Mouse (Mus musculus): ENCODE results near the gene Klf2. TPM values are rescaled to one million over a fixed set of nuclear protein-coding genes. Genes with fewer than 3 reads are reported as not detected.

Klf2 gene
- polyA plus RNA-seq, 1 experiment from 2014 or later, result 10.3 TPM

- Histone ChIP-seq H3K27me3 (replicated peaks) (no peaks in the 10 kb centered on the region), H3K36me3 (peaks cover 52% of the 10 kb centered on the region), H3K9me3 (no peaks in the 10 kb centered on the region), H3K4me1 (no peaks in the 10 kb centered on the region), H3K27ac (no peak overlapping the region), H3K4me2 (replicated peaks) (no peak overlapping the region), H3K4me3 (no peak overlapping the region), H3K9ac (no peak overlapping the region)
- 98% methylated on average over 2 of the region's 2 CpGs for WGBS
- no peak for ATAC-seq (ENCODE audit: low FRiP score, low read depth)
These were observed 29.3 kb downstream of the Klf2 start for GRCm38 (mm10) chr8:72348114-72348513.

- Histone ChIP-seq H3K4me2 (replicated peaks) (no peak overlapping the region), H3K4me1 (no peaks in the 10 kb centered on the region), H3K9ac (no peak overlapping the region), H3K27me3 (replicated peaks) (no peaks in the 10 kb centered on the region), H3K36me3 (peaks cover 53% of the 10 kb centered on the region), H3K4me3 (no peak overlapping the region), H3K27ac (no peak overlapping the region), H3K9me3 (no peaks in the 10 kb centered on the region)
- 88% methylated on average over 1 of the region's 1 CpGs for WGBS
- no peak for ATAC-seq (ENCODE audit: low FRiP score, low read depth)
These were observed 30.1 kb downstream of the Klf2 start for GRCm38 (mm10) chr8:72348956-72349355.

GRCm38 (mm10) chr8:72349838-72350237 is 31.0 kb downstream of the Klf2 start:
- H3K4me3 ChIP-seq, result no peak overlapping the region
- H3K27ac ChIP-seq, result no peak overlapping the region
- peaks cover 53% of the 10 kb centered on the region for H3K36me3 ChIP-seq
- H3K4me2 ChIP-seq (replicated peaks), result no peak overlapping the region
- H3K9ac ChIP-seq, result no peak overlapping the region
- no peak for ATAC-seq (ENCODE audit: low FRiP score, low read depth)
- no peaks in the 10 kb centered on the region for H3K9me3 ChIP-seq
- no peaks in the 10 kb centered on the region for H3K4me1 ChIP-seq
- no peaks in the 10 kb centered on the region for H3K27me3 ChIP-seq (replicated peaks)
- WGBS, result 95% methylated on average over 9 of the region's 9 CpGs

GRCm38 (mm10) chr8:72350727-72351126 is 31.9 kb downstream of the Klf2 start:
- H3K9me3 ChIP-seq, result no peaks in the 10 kb centered on the region
- no peak overlapping the region for H3K9ac ChIP-seq
- no peaks in the 10 kb centered on the region for H3K4me1 ChIP-seq
- H3K27ac ChIP-seq, result no peak overlapping the region
- ATAC-seq (ENCODE audit: low FRiP score, low read depth), result no peak
- no peaks in the 10 kb centered on the region for H3K27me3 ChIP-seq (replicated peaks)
- no peak overlapping the region for H3K4me3 ChIP-seq
- H3K36me3 ChIP-seq, result peaks cover 53% of the 10 kb centered on the region
- no peak overlapping the region for H3K4me2 ChIP-seq (replicated peaks)
- WGBS, result 92% methylated on average over 8 of the region's 8 CpGs

GRCm38 (mm10) chr8:72351405-72352005 is 32.7 kb downstream of the Klf2 start:
- WGBS, result 94% methylated on average over 7 of the region's 7 CpGs
- Histone ChIP-seq H3K4me2 (replicated peaks) (no peak overlapping the region), H3K36me3 (peaks cover 58% of the 10 kb centered on the region), H3K4me3 (no peak overlapping the region), H3K9ac (no peak overlapping the region), H3K9me3 (no peaks in the 10 kb centered on the region), H3K27ac (no peak overlapping the region), H3K4me1 (no peaks in the 10 kb centered on the region), H3K27me3 (replicated peaks) (no peaks in the 10 kb centered on the region)
- no peak for ATAC-seq (ENCODE audit: low FRiP score, low read depth)

GRCm38 (mm10) chr8:72352951-72353699 is 34.3 kb downstream of the Klf2 start:
- no peak for ATAC-seq (ENCODE audit: low FRiP score, low read depth)
- Histone ChIP-seq H3K27ac (no peak overlapping the region), H3K36me3 (peaks cover 62% of the 10 kb centered on the region), H3K4me2 (replicated peaks) (no peak overlapping the region), H3K9me3 (no peaks in the 10 kb centered on the region), H3K9ac (no peak overlapping the region), H3K4me1 (no peaks in the 10 kb centered on the region), H3K4me3 (no peak overlapping the region), H3K27me3 (replicated peaks) (no peaks in the 10 kb centered on the region)
- WGBS, result 84% methylated on average over 8 of the region's 8 CpGs

GRCm38 (mm10) chr8:72353700-72354045 is 34.8 kb downstream of the Klf2 start:
- Histone ChIP-seq H3K9me3 (no peaks in the 10 kb centered on the region), H3K36me3 (peaks cover 67% of the 10 kb centered on the region), H3K4me2 (replicated peaks) (no peak overlapping the region), H3K27ac (no peak overlapping the region), H3K9ac (no peak overlapping the region), H3K4me1 (no peaks in the 10 kb centered on the region), H3K27me3 (replicated peaks) (no peaks in the 10 kb centered on the region), H3K4me3 (no peak overlapping the region)
- ATAC-seq (ENCODE audit: low FRiP score, low read depth), result no peak
- WGBS, result 90% methylated on average over 7 of the region's 7 CpGs

GRCm38 (mm10) chr8:72354272-72354671 is 35.4 kb downstream of the Klf2 start:
- H3K9ac ChIP-seq, result no peak overlapping the region
- no peaks in the 10 kb centered on the region for H3K4me1 ChIP-seq
- no peak overlapping the region for H3K4me3 ChIP-seq
- no peak overlapping the region for H3K4me2 ChIP-seq (replicated peaks)
- H3K9me3 ChIP-seq, result no peaks in the 10 kb centered on the region
- 86% methylated on average over 11 of the region's 11 CpGs for WGBS
- no peaks in the 10 kb centered on the region for H3K27me3 ChIP-seq (replicated peaks)
- no peak overlapping the region for H3K27ac ChIP-seq
- no peak for ATAC-seq (ENCODE audit: low FRiP score, low read depth)
- peaks cover 73% of the 10 kb centered on the region for H3K36me3 ChIP-seq

GRCm38 (mm10) chr8:72356593-72356992 is 37.8 kb downstream of the Klf2 start:
- 89% methylated on average over 3 of the region's 3 CpGs for WGBS
- no peaks in the 10 kb centered on the region for H3K4me1 ChIP-seq
- H3K4me3 ChIP-seq, result no peak overlapping the region
- H3K9me3 ChIP-seq, result no peaks in the 10 kb centered on the region
- peaks cover 92% of the 10 kb centered on the region for H3K36me3 ChIP-seq
- H3K27me3 ChIP-seq (replicated peaks), result no peaks in the 10 kb centered on the region
- H3K4me2 ChIP-seq (replicated peaks), result no peak overlapping the region
- H3K9ac ChIP-seq, result no peak overlapping the region
- ATAC-seq (ENCODE audit: low FRiP score, low read depth), result no peak
- H3K27ac ChIP-seq, result no peak overlapping the region

GRCm38 (mm10) chr8:72360162-72360561 is 41.3 kb downstream of the Klf2 start:
- no peak overlapping the region for H3K27ac ChIP-seq
- no peaks in the 10 kb centered on the region for H3K4me1 ChIP-seq
- no peak overlapping the region for H3K4me3 ChIP-seq
- peaks cover 92% of the 10 kb centered on the region for H3K36me3 ChIP-seq
- no peak overlapping the region for H3K9ac ChIP-seq
- H3K4me2 ChIP-seq (replicated peaks), result no peak overlapping the region
- no peaks in the 10 kb centered on the region for H3K27me3 ChIP-seq (replicated peaks)
- H3K9me3 ChIP-seq, result no peaks in the 10 kb centered on the region
- no peak for ATAC-seq (ENCODE audit: low FRiP score, low read depth)

GRCm38 (mm10) chr8:72362754-72363153 is 43.9 kb downstream of the Klf2 start:
- H3K36me3 ChIP-seq, result peaks cover 92% of the 10 kb centered on the region
- no peak overlapping the region for H3K4me3 ChIP-seq
- no peaks in the 10 kb centered on the region for H3K4me1 ChIP-seq
- 93% methylated on average over 4 of the region's 4 CpGs for WGBS
- no peak for ATAC-seq (ENCODE audit: low FRiP score, low read depth)
- H3K9me3 ChIP-seq, result no peaks in the 10 kb centered on the region
- H3K27me3 ChIP-seq (replicated peaks), result no peaks in the 10 kb centered on the region
- H3K9ac ChIP-seq, result no peak overlapping the region
- no peak overlapping the region for H3K4me2 ChIP-seq (replicated peaks)
- no peak overlapping the region for H3K27ac ChIP-seq

GRCm38 (mm10) chr8:72363457-72363856 is 44.6 kb downstream of the Klf2 start:
- ATAC-seq (ENCODE audit: low FRiP score, low read depth), result no peak
- peaks cover 92% of the 10 kb centered on the region for H3K36me3 ChIP-seq
- H3K4me1 ChIP-seq, result no peaks in the 10 kb centered on the region
- no peak overlapping the region for H3K4me2 ChIP-seq (replicated peaks)
- 88% methylated on average over 7 of the region's 7 CpGs for WGBS
- no peaks in the 10 kb centered on the region for H3K9me3 ChIP-seq
- no peak overlapping the region for H3K9ac ChIP-seq
- H3K4me3 ChIP-seq, result no peak overlapping the region
- H3K27ac ChIP-seq, result no peak overlapping the region
- H3K27me3 ChIP-seq (replicated peaks), result no peaks in the 10 kb centered on the region

GRCm38 (mm10) chr8:72365016-72365415 is 46.2 kb downstream of the Klf2 start:
- no peaks in the 10 kb centered on the region for H3K27me3 ChIP-seq (replicated peaks)
- WGBS, result 98% methylated on average over 2 of the region's 2 CpGs
- no peak for ATAC-seq (ENCODE audit: low FRiP score, low read depth)
- no peak overlapping the region for H3K4me3 ChIP-seq
- H3K9me3 ChIP-seq, result no peaks in the 10 kb centered on the region
- no peak overlapping the region for H3K27ac ChIP-seq
- no peak overlapping the region for H3K4me2 ChIP-seq (replicated peaks)
- H3K36me3 ChIP-seq, result peaks cover 92% of the 10 kb centered on the region
- H3K9ac ChIP-seq, result no peak overlapping the region
- H3K4me1 ChIP-seq, result no peaks in the 10 kb centered on the region

Measured in neural tube, embryonic 12.5 days (tissue).